Mouse (Mus musculus) hindbrain, embryonic 10.5 days (tissue): Measurements from ENCODE around the gene Bicc1. TPM values are rescaled to one million over a fixed set of nuclear protein-coding genes. Genes with fewer than 3 reads are reported as not detected.

Source experiments
- DNase-seq: peaks from one replicate; pipeline ENCODE4 v3.0.0-alpha.2; 2017; ENCODE audit warnings: low spot score
- H3K27ac ChIP-seq: fragments of 300-500 bp; sonication (generic); 2 replicates; pipeline ENCODE4 v1.5.1; 2016; ENCODE audit warnings: mild to moderate bottlenecking, moderate library complexity
- H3K27me3 ChIP-seq: fragments of 300-500 bp; sonication (generic); 2 replicates; pipeline ENCODE4 v1.6.1; 2016; ENCODE audit warnings: mild to moderate bottlenecking; ENCODE audit not compliant: poor library complexity, insufficient read depth, severe bottlenecking
- H3K36me3 ChIP-seq: fragments of 300-500 bp; sonication (generic); 2 replicates; pipeline ENCODE4 v1.6.1; 2016; ENCODE audit warnings: mild to moderate bottlenecking, moderate library complexity
- H3K4me1 ChIP-seq: fragments of 300-500 bp; sonication (generic); replicated peaks from 2 replicates; pipeline ENCODE4 v1.6.1; 2016; ENCODE audit warnings: mild to moderate bottlenecking
- H3K4me3 ChIP-seq: fragments of 300-500 bp; sonication (generic); 2 replicates; pipeline ENCODE4 v1.5.1; 2016; ENCODE audit warnings: mild to moderate bottlenecking, moderate library complexity
- H3K9me3 ChIP-seq: fragments of 300-500 bp; sonication (generic); 2 replicates; pipeline ENCODE4 v1.6.1; 2016; ENCODE audit warnings: mild to moderate bottlenecking, moderate library complexity
- WGBS: fragments of 180-500 bp; shearing (Covaris S2); methylation state at CpG from one replicate; pipeline ENCODE4 v1.1.7; 2016; 5-methylcytosine and 5-hydroxymethylcytosine counted together
- polyA plus RNA-seq: library from polyadenylated mRNA; unstranded; fragments of >200 nt; fragmentation: Nextera tagmentation; extraction: Ambion mirVana; gene quantifications from 2 replicates; pipeline ENCODE4 v1.2.1, GENCODE M21; 2016

Gene Bicc1
- polyA plus RNA-seq, 1 experiment from 2014 or later, result 5.5 TPM

- 0 out of 2 replicates have a peak, but pooled peaks cover under 1% of the 10 kb centered on the region for H3K4me1 ChIP-seq
- H3K9me3 ChIP-seq, result 0 out of 2 replicates have a peak, but pooled peaks cover 2% of the 10 kb centered on the region
- 84% methylated on average over 1 of the region's 1 CpGs for WGBS
Measured at GRCm38 (mm10) chr10:71153138-71153537, 6.4 kb downstream of the Bicc1 start.

GRCm38 (mm10) chr10:71150486-71150885, 9.0 kb downstream of the Bicc1 start:
- peaks cover 7% of the 10 kb centered on the region; the same call in 1 of the 2 replicates for H3K4me1 ChIP-seq
- no peaks in the 10 kb centered on the region for H3K27me3 ChIP-seq
- no peak for DNase-seq
- no peak overlapping the region for H3K27ac ChIP-seq
- H3K9me3 ChIP-seq, result 0 out of 2 replicates have a peak, but pooled peaks cover 2% of the 10 kb centered on the region
- no peaks in the 10 kb centered on the region for H3K36me3 ChIP-seq
- H3K4me3 ChIP-seq, result no peak overlapping the region
- WGBS, result 93% methylated on average over 2 of the region's 2 CpGs

More at GRCm38 (mm10) chr10:71153138-71153537, 6.4 kb downstream of the Bicc1 start:
- H3K27ac ChIP-seq, result no peak overlapping the region
- DNase-seq, result no peak
- H3K27me3 ChIP-seq, result 0 out of 2 replicates have a peak, but pooled peaks cover under 1% of the 10 kb centered on the region
- H3K36me3 ChIP-seq, result no peaks in the 10 kb centered on the region
- no peak overlapping the region for H3K4me3 ChIP-seq

- DNase-seq, result no peak
- no peak overlapping the region for H3K4me3 ChIP-seq
- H3K27me3 ChIP-seq, result no peaks in the 10 kb centered on the region
- H3K9me3 ChIP-seq, result 0 out of 2 replicates have a peak, but pooled peaks cover 2% of the 10 kb centered on the region
- no peaks in the 10 kb centered on the region for H3K36me3 ChIP-seq
- H3K4me1 ChIP-seq, result peaks cover 8% of the 10 kb centered on the region; the same call in 1 of the 2 replicates
- 94% methylated on average over 5 of the region's 5 CpGs for WGBS
- no peak overlapping the region for H3K27ac ChIP-seq
Measured at GRCm38 (mm10) chr10:71148951-71149603, 10.4 kb downstream of the Bicc1 start.

- Histone ChIP-seq H3K9me3 (0 out of 2 replicates have a peak, but pooled peaks cover under 1% of the 10 kb centered on the region), H3K27ac (no peak overlapping the region), H3K4me1 (peaks cover 8% of the 10 kb centered on the region; the same call in 1 of the 2 replicates), H3K36me3 (no peaks in the 10 kb centered on the region), H3K27me3 (no peaks in the 10 kb centered on the region), H3K4me3 (no peak overlapping the region)
- DNase-seq, result no peak
- WGBS, result 90% methylated on average over 9 of the region's 9 CpGs
Measured at GRCm38 (mm10) chr10:71148226-71148625, 11.3 kb downstream of the Bicc1 start.

GRCm38 (mm10) chr10:71146681-71147615, 12.6 kb downstream of the Bicc1 start:
- no peaks in the 10 kb centered on the region for H3K36me3 ChIP-seq
- H3K4me1 ChIP-seq, result peaks cover 8% of the 10 kb centered on the region; the same call in 1 of the 2 replicates
- H3K27me3 ChIP-seq, result no peaks in the 10 kb centered on the region
- DNase-seq, result no peak
- 0 out of 2 replicates have a peak, but pooled peaks cover 7% of the 10 kb centered on the region for H3K9me3 ChIP-seq
- WGBS, result 88% methylated on average over 15 of the region's 15 CpGs
- no peak overlapping the region for H3K4me3 ChIP-seq
- no peak overlapping the region for H3K27ac ChIP-seq

GRCm38 (mm10) chr10:71145801-71146200, 13.7 kb downstream of the Bicc1 start:
- H3K4me3 ChIP-seq, result no peak overlapping the region
- H3K27me3 ChIP-seq, result no peaks in the 10 kb centered on the region
- H3K36me3 ChIP-seq, result no peaks in the 10 kb centered on the region
- H3K27ac ChIP-seq, result no peak overlapping the region
- WGBS, result 78% methylated on average over 11 of the region's 11 CpGs
- H3K4me1 ChIP-seq, result peaks cover 8% of the 10 kb centered on the region; the same call in 1 of the 2 replicates
- H3K9me3 ChIP-seq, result 0 out of 2 replicates have a peak, but pooled peaks cover 7% of the 10 kb centered on the region
- DNase-seq, result no peak

- Histone ChIP-seq H3K9me3 (0 out of 2 replicates have a peak, but pooled peaks cover 7% of the 10 kb centered on the region), H3K27ac (no peak overlapping the region), H3K36me3 (no peaks in the 10 kb centered on the region), H3K4me3 (no peak overlapping the region), H3K4me1 (peaks cover 8% of the 10 kb centered on the region; the same call in 1 of the 2 replicates), H3K27me3 (no peaks in the 10 kb centered on the region)
- DNase-seq, result no peak
- WGBS, result 93% methylated on average over 4 of the region's 4 CpGs
Measured at GRCm38 (mm10) chr10:71144191-71144590, 15.3 kb downstream of the Bicc1 start.

- no peaks in the 10 kb centered on the region for H3K36me3 ChIP-seq
- peaks cover 21% of the 10 kb centered on the region for H3K4me1 ChIP-seq
- no peak overlapping the region for H3K4me3 ChIP-seq
- 0 out of 2 replicates have a peak, but pooled peaks cover 7% of the 10 kb centered on the region for H3K9me3 ChIP-seq
- 96% methylated on average over 2 of the region's 2 CpGs for WGBS
- no peak overlapping the region for H3K27ac ChIP-seq
- no peaks in the 10 kb centered on the region for H3K27me3 ChIP-seq
- DNase-seq, result no peak
Measured at GRCm38 (mm10) chr10:71142568-71142967, 16.9 kb downstream of the Bicc1 start.

- Histone ChIP-seq H3K27ac (no peak overlapping the region), H3K4me1 (peaks cover 23% of the 10 kb centered on the region), H3K9me3 (0 out of 2 replicates have a peak, but pooled peaks cover 7% of the 10 kb centered on the region), H3K27me3 (no peaks in the 10 kb centered on the region), H3K4me3 (no peak overlapping the region), H3K36me3 (no peaks in the 10 kb centered on the region)
- DNase-seq, result no peak
- WGBS, result 73% methylated on average over 6 of the region's 6 CpGs
Measured at GRCm38 (mm10) chr10:71140281-71140845, 19.1 kb downstream of the Bicc1 start.

- 83% methylated on average over 2 of the region's 2 CpGs for WGBS
- Histone ChIP-seq H3K27me3 (no peaks in the 10 kb centered on the region), H3K9me3 (0 out of 2 replicates have a peak, but pooled peaks cover 7% of the 10 kb centered on the region), H3K36me3 (no peaks in the 10 kb centered on the region), H3K4me1 (peaks cover 23% of the 10 kb centered on the region), H3K4me3 (no peak overlapping the region), H3K27ac (no peak overlapping the region)
- no peak for DNase-seq
Measured at GRCm38 (mm10) chr10:71138852-71139197, 20.7 kb downstream of the Bicc1 start.

GRCm38 (mm10) chr10:71138132-71138851, 21.2 kb downstream of the Bicc1 start:
- Histone ChIP-seq H3K4me1 (peaks cover 26% of the 10 kb centered on the region), H3K27ac (peak overlapping the region; percentile 74), H3K4me3 (no peak overlapping the region), H3K36me3 (no peaks in the 10 kb centered on the region), H3K27me3 (no peaks in the 10 kb centered on the region), H3K9me3 (0 out of 2 replicates have a peak, but pooled peaks cover 7% of the 10 kb centered on the region)
- WGBS, result 46% methylated on average over 14 of the region's 14 CpGs
- peak; percentile 44 for DNase-seq

- WGBS, result 93% methylated on average over 9 of the region's 9 CpGs
- Histone ChIP-seq H3K36me3 (no peaks in the 10 kb centered on the region), H3K27me3 (no peaks in the 10 kb centered on the region)
Measured at GRCm38 (mm10) chr10:71137606-71138005, 21.9 kb downstream of the Bicc1 start.

More at GRCm38 (mm10) chr10:71137606-71138005, 21.9 kb downstream of the Bicc1 start:
- Histone ChIP-seq H3K4me1 (peaks cover 32% of the 10 kb centered on the region), H3K4me3 (no peak overlapping the region), H3K27ac (no peak overlapping the region), H3K9me3 (0 out of 2 replicates have a peak, but pooled peaks cover 1% of the 10 kb centered on the region)
- no peak for DNase-seq
